In the genomic region with DNA sequence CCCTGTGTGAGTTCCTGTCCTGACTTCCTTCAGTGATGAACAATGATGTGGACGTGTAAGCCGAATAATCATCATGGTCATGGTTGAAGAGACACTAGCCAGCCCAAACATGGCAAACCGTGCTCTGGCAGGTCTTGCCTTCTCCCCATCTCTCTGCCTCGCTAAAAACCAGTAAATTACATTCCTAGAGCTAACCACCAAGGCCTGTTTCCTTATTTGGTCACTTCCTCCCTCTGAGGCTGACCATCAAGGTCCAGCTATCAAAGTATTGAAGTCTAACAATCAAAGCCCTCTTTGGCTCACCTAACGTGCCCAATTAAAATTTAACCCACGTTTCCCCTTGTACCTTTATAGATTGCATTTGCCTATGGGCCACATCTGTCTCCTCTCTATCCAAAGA, we compare ENCODE assay signal across 34 mouse cellular contexts. TPM values are rescaled to one million over a fixed set of nuclear protein-coding genes. Genes with fewer than 3 reads are reported as not detected.
DNase-seq lines count a peak whose midpoint lies in the region; ATAC-seq and TF ChIP-seq lines count a peak whose summit lies in the region.
"Had no signal": no experiment of that assay in that cellular context is flagged by ENCODE, and none has a peak within 500 bp of the region (broad histone marks: within the 10 kb centered on the region; RNA-seq: fewer than 3 reads in every experiment).

No protein-coding gene starts in this region.

- H3K9ac ChIP-seq in heart, embryonic 13.5 days = peak overlapping the region; percentile 11; the same call in 1 of the 2 replicates
- no peak overlapping the region for H3K9ac ChIP-seq in liver, adult 2 months (ENCODE audit: low read depth, low read length)
- H3K9ac ChIP-seq: embryonic facial prominence, embryonic 15.5 days; forebrain, embryonic 12.5 days; forebrain, postnatal 0 days; hindbrain, embryonic 14.5 days; limb, embryonic 13.5 days; liver, embryonic 13.5 days; midbrain, embryonic 12.5 days; neural tube, embryonic 13.5 days; stomach, embryonic 15.5 days had no signal

- no peak overlapping the region for H3K4me2 ChIP-seq in heart, embryonic 13.5 days
- H3K4me2 ChIP-seq: embryonic facial prominence, embryonic 15.5 days; forebrain, embryonic 12.5 days; hindbrain, embryonic 14.5 days; limb, embryonic 13.5 days; liver, embryonic 13.5 days; midbrain, embryonic 12.5 days; neural tube, embryonic 13.5 days; stomach, embryonic 15.5 days had no signal

- TF ChIP-seq POLR2A in liver, adult 2 months (IDR thresholded peaks at IDR 0.05; ENCODE audit: extremely low read depth, insufficient read depth, low read length) = no peak

- ATAC-seq in heart, embryonic 13.5 days (ENCODE audit: extremely low read depth, insufficient number of reproducible peaks, low FRiP score, low TSS enrichment) = no peak
- ATAC-seq: forebrain, postnatal 0 days; intestine, postnatal 0 days; lung, postnatal 0 days had no signal

- peaks cover 15% of the 10 kb centered on the region for H3K36me3 ChIP-seq in heart, embryonic 13.5 days
- no peaks in the 10 kb centered on the region for H3K36me3 ChIP-seq in liver, adult 2 months (ENCODE audit: control insufficient read depth, insufficient read depth, low read length)
- H3K36me3 ChIP-seq: embryonic facial prominence, embryonic 15.5 days; limb, embryonic 13.5 days; liver, embryonic 13.5 days; midbrain, embryonic 12.5 days; stomach, embryonic 15.5 days had no signal

- no peaks in the 10 kb centered on the region for H3K9me3 ChIP-seq in heart, embryonic 13.5 days
- H3K9me3 ChIP-seq: embryonic facial prominence, embryonic 15.5 days; forebrain, embryonic 12.5 days; limb, embryonic 13.5 days; liver, embryonic 13.5 days; megakaryocyte, embryonic 14.5 days; stomach, embryonic 15.5 days had no signal

- H3K27me3 ChIP-seq in heart, embryonic 13.5 days (replicated peaks) = no peaks in the 10 kb centered on the region
- no peaks in the 10 kb centered on the region for H3K27me3 ChIP-seq in liver, adult 2 months (ENCODE audit: control insufficient read depth, insufficient read depth, low read length)
- H3K27me3 ChIP-seq: embryonic facial prominence, embryonic 15.5 days; forebrain, embryonic 12.5 days; limb, embryonic 13.5 days; liver, embryonic 13.5 days; midbrain, embryonic 12.5 days; neural tube, embryonic 13.5 days; stomach, embryonic 15.5 days had no signal

- H3K4me1 ChIP-seq in heart, embryonic 13.5 days = peaks cover 93% of the 10 kb centered on the region
- H3K4me1 ChIP-seq in liver, adult 2 months (ENCODE audit: control insufficient read depth, insufficient read depth, low read length) = peaks cover 36% of the 10 kb centered on the region

- H3K4me3 ChIP-seq in heart, embryonic 13.5 days = no peak overlapping the region
- no peak overlapping the region for H3K4me3 ChIP-seq in liver, adult 2 months (ENCODE audit: insufficient read depth, low read depth, low read length)
- H3K4me3 ChIP-seq in left cerebral cortex, adult 2 months = no peak overlapping the region
- H3K4me3 ChIP-seq: embryonic facial prominence, embryonic 10.5 days; embryonic facial prominence, embryonic 15.5 days; forebrain, embryonic 12.5 days; limb, embryonic 13.5 days; liver, embryonic 13.5 days; megakaryocyte, embryonic 14.5 days; midbrain, embryonic 12.5 days; neural tube, embryonic 13.5 days; stomach, embryonic 15.5 days had no signal

- WGBS in heart, embryonic 13.5 days = 55% methylated on average over 6 of the region's 6 CpGs
- WGBS in liver, adult 2 months = 49% methylated on average over 6 of the region's 6 CpGs

- H3K27ac ChIP-seq in heart, embryonic 13.5 days (replicated peaks) = peak overlapping the region; percentile 98
- H3K27ac ChIP-seq in liver, adult 2 months (replicated peaks; ENCODE audit: insufficient read depth, low read depth, low read length) = no peak overlapping the region
- H3K27ac ChIP-seq in left cerebral cortex, adult 2 months = no peak overlapping the region
- H3K27ac ChIP-seq: embryonic facial prominence, embryonic 10.5 days; embryonic facial prominence, embryonic 15.5 days; forebrain, embryonic 12.5 days; hindbrain, embryonic 14.5 days; limb, embryonic 13.5 days; liver, embryonic 13.5 days; midbrain, embryonic 12.5 days; neural tube, embryonic 13.5 days; stomach, embryonic 15.5 days had no signal

- intact Hi-C loops in heart, postnatal 25 days (cut with DNase I) = no loop called here
- intact Hi-C loops in left cerebral cortex, adult 2 months (cut with DNase I) = no loop called here

- no peak for TF ChIP-seq CTCF in liver, adult 2 months (IDR thresholded peaks at IDR 0.05; ENCODE audit: low read depth, low read length)
- no peak for TF ChIP-seq CTCF in left cerebral cortex, adult 2 months (IDR thresholded peaks at IDR 0.05)

- H3K79me2 ChIP-seq in liver, adult 2 months (ENCODE audit: control insufficient read depth, insufficient read depth, low read length) = peaks cover 13% of the 10 kb centered on the region; the same call in 1 of the 2 replicates

- peak; percentile 14 for DNase-seq in adrenal gland, adult 8-10 months
- DNase-seq in adrenal gland, postnatal 25 days = no peak
- DNase-seq in heart, postnatal 25 days (ENCODE audit: low spot score) = no peak
- peak; percentile 66 for DNase-seq in liver, adult 2 months (ENCODE audit: extremely low read depth, low read depth, low spot score)
- no peak for DNase-seq in liver
- DNase-seq in left cerebral cortex, adult 2 months (ENCODE audit: extremely low spot score in 1 of 2, low spot score in 2 of 2) = no peak
- DNase-seq: cerebellum, adult 8-10 months; cerebellum, postnatal 25 days; forebrain, postnatal 0 days; kidney, postnatal 25 days; liver, embryonic 13.5 days; lung, adult 18-20 months; lung, postnatal 4 days; retina, postnatal 1 day; right cerebral cortex, postnatal 14 days had no signal

RNA-seq across cellular contexts. Expression of a gene that starts 10.2 kb away (rescaled TPM):
- total RNA-seq in adrenal gland, adult 8-10 months (2022) = 1 to 10 TPM; 3.8 to 7.0 (median 4.5) TPM
- total RNA-seq in adrenal gland, postnatal 25 days (2021) = 8.7 and 10.5 TPM in 2 replicates
- polyA plus RNA-seq in heart, embryonic 13.5 days (2015; fragmentation: Nextera tagmentation; extraction: Ambion mirVana) = 42.5 and 43.4 TPM in 2 replicates
- total RNA-seq in heart, postnatal 25 days (2021) = 10 to 100 TPM; 72.4 to 72.5 TPM
- total RNA-seq in liver, adult 2 months (2014; rRNA removed) = 6.5 and 7.2 TPM in 2 replicates
- polyA plus RNA-seq in liver, adult 2 months (2012; rRNA removed) = 15.1 and 16.5 TPM in 2 replicates
- total RNA-seq in left cerebral cortex, adult 2 months (2021) = 10 to 100 TPM; 16.7 to 21.0 TPM
- total RNA-seq: MEL had no signal

RNA-seq across cellular contexts. Expression of a gene that starts 30.2 kb away (rescaled TPM):
- 10 to 100 TPM; 16.7 to 24.1 (median 20.2) TPM for total RNA-seq in adrenal gland, adult 8-10 months (2022)
- 22.4 and 23.0 TPM in 2 replicates for total RNA-seq in adrenal gland, postnatal 25 days (2021)
- 25.5 and 29.1 TPM in 2 replicates for polyA plus RNA-seq in heart, embryonic 13.5 days (2015; fragmentation: Nextera tagmentation; extraction: Ambion mirVana)
- 10 to 100 TPM; 14.2 to 16.6 TPM for total RNA-seq in heart, postnatal 25 days (2021)
- 6.7 and 7.9 TPM in 2 replicates for total RNA-seq in liver, adult 2 months (2014; rRNA removed)
- 16.2 and 20.0 TPM in 2 replicates for polyA plus RNA-seq in liver, adult 2 months (2012; rRNA removed)
- total RNA-seq in left cerebral cortex, adult 2 months (2021) = 10 to 100 TPM; 13.5 to 14.7 TPM

RNA-seq across cellular contexts. Expression of a gene that starts 30.5 kb away (rescaled TPM):
- total RNA-seq in adrenal gland, adult 8-10 months (2022) = 10 to 100 TPM; 10.6 to 15.1 (median 12.7) TPM
- 11.3 and 13.6 TPM in 2 replicates for total RNA-seq in adrenal gland, postnatal 25 days (2021)
- polyA plus RNA-seq in heart, embryonic 13.5 days (2015; fragmentation: Nextera tagmentation; extraction: Ambion mirVana) = 5.6 and 5.9 TPM in 2 replicates
- 1 to 10 TPM; 8.5 to 9.9 TPM for total RNA-seq in heart, postnatal 25 days (2021)
- 1.2 and 1.8 TPM in 2 replicates for total RNA-seq in liver, adult 2 months (2014; rRNA removed)
- polyA plus RNA-seq in liver, adult 2 months (2012; rRNA removed) = 2.5 and 3.2 TPM in 2 replicates
- 10 to 100 TPM; 16.6 to 17.7 TPM for total RNA-seq in left cerebral cortex, adult 2 months (2021)

RNA-seq across cellular contexts. Expression of a gene that starts 51.9 kb away (rescaled TPM):
- 1 to 10 TPM; 1.5 to 1.7 (median 1.6) TPM for total RNA-seq in adrenal gland, adult 8-10 months (2022)
- 0.76 TPM in 1 of 2 replicates, not detected in the other for total RNA-seq in adrenal gland, postnatal 25 days (2021)
- polyA plus RNA-seq in heart, embryonic 13.5 days (2015; fragmentation: Nextera tagmentation; extraction: Ambion mirVana) = 0.40 TPM in 1 of 2 replicates, not detected in the other
- total RNA-seq in heart, postnatal 25 days (2021) = not detected
- not detected in 2 replicates for total RNA-seq in liver, adult 2 months (2014; rRNA removed)
- not detected in 2 replicates for polyA plus RNA-seq in liver, adult 2 months (2012; rRNA removed)
- not detected for total RNA-seq in left cerebral cortex, adult 2 months (2021)
- total RNA-seq: gastrocnemius, adult 8-10 months; gastrocnemius, postnatal 4 days; hematopoietic stem cell, adult 5-6 weeks; left cerebral cortex, adult 18-20 months; left cerebral cortex, postnatal 36 days; MEL had no signal
- polyA plus RNA-seq: embryonic facial prominence, embryonic 10.5 days; forebrain, embryonic 12.5 days; intestine, postnatal 0 days; liver, embryonic 13.5 days; midbrain, embryonic 12.5 days; small intestine, adult 2 months had no signal

RNA-seq across cellular contexts. Expression of a gene that starts 55.9 kb away (rescaled TPM):
- total RNA-seq in adrenal gland, adult 8-10 months (2022) = 1 to 10 TPM in 2 of 4 experiments, under 1 TPM in 2; 0.70 to 1.1 (median 0.95) TPM
- 0.52 and 1.6 TPM in 2 replicates for total RNA-seq in adrenal gland, postnatal 25 days (2021)
- polyA plus RNA-seq in heart, embryonic 13.5 days (2015; fragmentation: Nextera tagmentation; extraction: Ambion mirVana) = 0.47 and 0.55 TPM in 2 replicates
- total RNA-seq in heart, postnatal 25 days (2021) = under 1 TPM; 0.75 to 0.86 TPM
- under 0.01 and 0.07 TPM in 2 replicates for total RNA-seq in liver, adult 2 months (2014; rRNA removed)
- 0.39 TPM in 1 of 2 replicates, not detected in the other for polyA plus RNA-seq in liver, adult 2 months (2012; rRNA removed)
- under 1 TPM; 0.23 to 0.56 TPM for total RNA-seq in left cerebral cortex, adult 2 months (2021)
- total RNA-seq: MEL had no signal
- polyA plus RNA-seq: embryonic facial prominence, embryonic 10.5 days; liver, embryonic 13.5 days had no signal

Comparison
In these comparisons a context has a peak if more than half of its experiments do, and no peak if none do; other contexts are left out.
1. DNase-seq: peak in adrenal gland, adult 8-10 months (single experiment) and liver, adult 2 months (single experiment); none in adrenal gland, postnatal 25 days (single experiment), heart, postnatal 25 days (single experiment), liver (single experiment) and left cerebral cortex, adult 2 months (0 of 2).